Mouse (Mus musculus): ENCODE measurements around the gene Poldip2.
"Not testable (repeated sequence)": the region's sequence is repeated elsewhere in the genome, so short reads cannot be mapped to it uniquely, and the experiment has no call there.

The Poldip2 gene

GRCm38 (mm10) chr11:78502909-78503650 is 8.9 kb upstream of the Poldip2 start, which contains the start of gene Sebox:
Sebox (plus strand) TSS chr11:78503447.
- no peak for DNase-seq

DNA sequence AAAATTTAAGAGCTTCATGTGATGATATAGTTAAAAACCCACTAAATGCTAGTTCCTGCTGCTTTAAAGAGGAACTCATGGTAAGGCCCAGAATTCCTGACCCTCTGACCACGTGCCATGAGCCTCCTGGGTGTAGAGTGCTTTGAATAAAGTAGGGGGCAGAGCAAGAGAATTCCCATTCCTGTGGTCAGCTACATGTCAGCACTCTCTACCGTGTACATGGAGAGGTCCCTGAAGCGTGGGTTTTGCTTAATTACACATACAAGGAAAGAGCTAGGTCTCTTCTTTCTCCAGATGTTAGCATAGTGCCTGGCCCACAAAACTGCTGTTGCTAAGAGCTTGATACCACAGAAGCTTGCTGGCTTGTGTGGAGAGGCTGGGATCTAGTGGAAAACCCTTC is 6.6 kb upstream of the Poldip2 start:
- DNase-seq = no peak

DNA sequence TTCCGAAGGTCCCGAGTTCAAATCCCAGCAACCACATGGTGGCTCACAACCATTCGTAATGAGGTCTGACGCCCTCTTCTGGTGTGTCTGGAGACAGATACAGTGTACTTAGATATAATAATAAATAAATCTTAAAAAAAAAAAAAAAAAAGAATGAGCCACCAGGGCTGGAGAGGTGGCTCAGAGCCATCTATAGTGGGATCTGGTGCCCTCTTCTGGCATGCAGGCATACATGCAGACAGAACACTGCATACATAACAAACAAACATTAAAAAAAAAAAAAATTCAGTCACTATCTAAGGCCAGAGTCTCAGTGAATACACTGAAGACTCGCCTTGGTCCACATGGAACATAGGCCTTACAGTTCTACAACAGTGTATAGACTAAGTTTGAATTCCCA is 2.8 kb upstream of the Poldip2 start:
- no peak for DNase-seq

DNA sequence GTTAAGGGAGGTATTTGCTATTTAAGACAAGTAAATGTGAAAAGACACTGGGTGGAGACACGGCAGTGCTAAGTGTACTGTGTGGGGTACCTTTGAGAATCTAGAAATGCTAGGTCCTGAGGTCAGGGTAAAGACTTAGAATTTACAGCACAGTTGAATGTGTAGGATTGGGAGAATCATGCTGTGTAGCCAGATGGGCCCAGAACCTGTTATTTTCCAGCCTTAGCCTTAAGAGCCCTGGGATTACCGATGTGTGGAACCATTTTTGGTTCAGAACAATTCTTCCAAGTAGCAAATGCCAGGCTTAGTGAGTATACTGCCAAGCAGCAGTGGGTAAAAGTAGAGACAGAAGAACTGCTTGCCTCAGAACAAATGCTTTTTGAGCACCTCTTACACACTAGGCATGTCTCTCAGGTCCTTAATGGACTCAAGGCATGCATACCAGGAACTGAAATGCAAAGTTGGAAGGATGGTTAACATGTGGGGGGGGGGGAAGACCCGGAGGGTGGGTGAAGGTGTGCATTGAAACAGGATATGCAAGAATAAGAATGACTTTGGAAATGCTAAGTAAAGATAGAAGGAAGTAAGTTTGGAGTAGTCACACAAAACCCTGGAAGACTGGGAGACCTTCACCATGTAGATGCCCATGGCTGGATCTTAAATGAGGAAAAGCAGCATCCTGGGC is 1.3 kb downstream of the Poldip2 start:
- DNase-seq = no peak

DNA sequence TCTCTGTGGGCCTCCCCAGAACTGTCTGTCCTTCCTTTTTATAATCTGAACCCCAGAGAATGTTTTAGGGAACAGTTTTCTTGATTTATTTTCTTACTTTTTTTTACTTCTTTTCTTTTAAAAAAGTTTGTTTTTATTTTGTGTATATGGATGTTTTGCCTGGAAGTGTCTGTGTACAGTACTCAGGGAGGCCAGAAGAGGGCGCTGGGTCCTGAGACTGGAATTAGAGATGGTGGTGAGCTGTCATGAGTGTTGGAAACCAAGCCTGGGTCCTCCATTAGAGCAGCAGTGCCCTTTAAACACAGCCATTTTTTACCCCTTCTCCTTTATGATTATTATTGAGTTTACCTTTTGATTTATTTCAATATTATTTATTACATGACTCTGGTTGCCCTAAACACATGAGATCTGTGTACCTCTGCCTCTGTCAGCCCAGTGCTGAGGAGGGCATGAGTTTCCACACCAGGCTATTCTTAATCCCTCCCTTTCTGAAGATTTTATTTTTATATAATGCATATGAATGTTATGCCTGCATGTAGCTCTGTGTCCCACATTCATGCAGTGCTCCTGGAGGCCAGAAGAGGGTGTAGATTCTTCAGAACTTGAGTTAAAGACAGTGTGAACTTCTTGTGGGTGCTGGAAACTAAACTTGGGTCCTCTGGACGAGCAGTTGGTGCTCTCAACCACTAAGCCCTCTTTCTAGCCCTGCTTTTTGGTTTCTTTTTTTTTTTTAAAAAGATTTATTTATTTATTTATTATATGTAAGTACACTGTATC is 3.7 kb downstream of the Poldip2 start:
- DNase-seq = no peak

- DNase-seq = no peak
Observed at GRCm38 (mm10) chr11:78518931-78519330, 6.9 kb downstream of the Poldip2 start.

DNA sequence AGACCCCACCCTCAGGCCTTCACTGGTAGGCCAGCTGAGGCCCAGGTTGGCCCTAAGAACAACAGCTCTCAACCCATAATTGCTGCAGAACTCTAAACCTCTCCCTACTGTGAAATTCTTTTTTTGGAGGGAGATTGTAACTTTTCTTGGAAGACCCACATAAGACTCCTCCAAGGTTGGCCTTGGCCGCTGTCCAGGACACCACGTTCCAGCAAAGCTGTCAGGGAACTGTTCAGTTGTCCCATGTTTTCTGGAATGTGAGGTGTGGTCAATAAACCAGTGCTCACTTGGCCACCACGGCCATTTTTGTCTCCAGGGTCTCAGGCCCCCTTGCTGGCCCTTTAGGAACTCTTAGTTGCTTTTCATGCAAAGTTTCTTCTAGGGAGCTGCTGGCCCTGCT is 9.9 kb downstream of the Poldip2 start:
- DNase-seq = no peak

DNA sequence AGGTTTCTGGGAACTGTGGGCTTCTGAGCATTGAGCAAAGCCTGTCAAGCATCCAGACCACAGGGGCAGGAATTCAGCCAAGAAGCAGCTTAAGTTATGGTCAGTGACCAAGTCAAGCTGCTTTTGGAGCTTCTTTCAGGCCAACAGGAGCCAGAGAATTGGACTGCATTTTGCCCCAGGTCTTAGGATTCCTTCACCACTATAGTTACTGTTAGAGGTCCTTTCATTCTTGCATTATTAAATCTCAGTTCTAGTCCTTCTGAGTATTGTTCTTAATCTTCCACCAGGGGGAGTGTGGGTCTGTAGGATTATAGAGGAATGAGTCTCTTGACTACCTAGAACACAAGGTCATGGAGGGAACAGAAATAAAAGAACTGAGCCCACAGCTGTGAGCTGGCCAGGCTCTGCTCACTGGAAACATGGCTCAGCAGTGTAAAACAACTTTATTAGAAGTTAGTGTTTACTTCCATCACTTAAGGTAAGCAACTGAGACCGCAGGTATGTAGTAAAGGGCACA is 10.5 kb downstream of the Poldip2 start:
- no peak for DNase-seq

GRCm38 (mm10) chr11:78523241-78523955 is 11.4 kb downstream of the Poldip2 start:
- no peak for DNase-seq

GRCm38 (mm10) chr11:78524838-78525237 is 12.8 kb downstream of the Poldip2 start:
- no peak for DNase-seq

GRCm38 (mm10) chr11:78528714-78529113 is 16.7 kb downstream of the Poldip2 start:
- DNase-seq = no peak

GRCm38 (mm10) chr11:78530001-78530400 is 18.0 kb downstream of the Poldip2 start:
- DNase-seq = no peak

GRCm38 (mm10) chr11:78531046-78531445 is 19.1 kb downstream of the Poldip2 start:
- DNase-seq = no peak

- DNase-seq = not testable (repeated sequence)
Observed at GRCm38 (mm10) chr11:78531515-78531914, 19.5 kb downstream of the Poldip2 start.

GRCm38 (mm10) chr11:78534516-78534915 is 22.5 kb downstream of the Poldip2 start:
- DNase-seq = no peak

GRCm38 (mm10) chr11:78535376-78536079 is 23.5 kb downstream of the Poldip2 start:
- no peak for DNase-seq

GRCm38 (mm10) chr11:78536080-78536689 is 24.2 kb downstream of the Poldip2 start, which contains the start of the genes Tnfaip1 and Ift20:
Tnfaip1 (minus strand) TSS chr11:78536332.
Ift20 (plus strand) TSS chr11:78536361.
- DNase-seq = peak; percentile 93 to 95

DNA sequence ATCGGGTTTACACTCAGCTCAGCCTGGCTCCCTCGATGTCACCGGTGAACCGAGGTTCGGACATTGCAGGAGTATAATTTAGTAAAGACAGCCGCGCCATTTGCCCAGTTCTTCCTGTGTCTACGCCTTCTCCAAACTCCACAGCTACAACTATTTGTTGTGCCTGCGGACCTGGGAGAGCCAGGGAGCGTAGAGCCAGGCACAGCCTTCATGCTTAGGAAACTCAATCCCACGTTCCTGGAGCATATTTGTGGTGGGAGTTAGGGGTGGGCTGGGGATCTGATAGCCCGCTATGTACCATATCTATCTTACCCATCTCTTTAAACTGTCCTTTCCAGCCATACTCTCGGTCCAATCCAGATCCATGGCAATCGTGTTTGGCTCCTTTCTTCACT is 24.7 kb downstream of the Poldip2 start:
- no peak for DNase-seq

- no peak for DNase-seq
Observed at GRCm38 (mm10) chr11:78540358-78540757, 28.4 kb downstream of the Poldip2 start.

DNA sequence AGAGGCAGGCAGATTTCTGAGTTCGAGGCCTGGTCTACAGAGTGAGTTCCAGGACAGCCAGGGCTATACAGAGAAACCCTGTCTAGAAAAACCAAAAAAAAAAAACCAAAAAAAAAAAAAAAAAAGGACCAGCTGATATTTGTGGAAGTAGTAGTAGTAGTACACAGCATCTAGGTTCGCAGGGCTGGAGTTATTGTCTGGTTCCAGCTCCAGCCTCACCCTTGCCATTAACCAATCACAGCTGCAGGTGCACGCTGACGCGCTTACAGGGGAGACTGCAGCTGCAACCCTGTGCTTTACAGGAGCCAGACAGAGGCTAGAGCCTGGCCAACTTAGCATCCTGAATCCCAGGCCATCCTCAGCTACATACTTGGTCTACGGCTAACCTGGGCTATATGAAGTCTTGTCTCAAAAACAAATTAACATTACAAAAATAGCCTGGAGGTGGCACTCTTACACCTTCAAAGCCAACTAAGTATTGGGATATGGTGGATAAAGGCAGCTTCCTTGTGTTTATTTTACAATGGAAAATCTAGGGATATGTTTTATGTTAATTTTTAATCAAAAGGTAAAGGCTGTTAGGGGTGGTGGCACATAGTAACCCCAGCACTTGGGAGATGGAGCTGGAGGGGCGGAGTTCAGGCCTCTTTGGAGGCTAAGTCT is 32.6 kb downstream of the Poldip2 start:
- DNase-seq = no peak

DNA sequence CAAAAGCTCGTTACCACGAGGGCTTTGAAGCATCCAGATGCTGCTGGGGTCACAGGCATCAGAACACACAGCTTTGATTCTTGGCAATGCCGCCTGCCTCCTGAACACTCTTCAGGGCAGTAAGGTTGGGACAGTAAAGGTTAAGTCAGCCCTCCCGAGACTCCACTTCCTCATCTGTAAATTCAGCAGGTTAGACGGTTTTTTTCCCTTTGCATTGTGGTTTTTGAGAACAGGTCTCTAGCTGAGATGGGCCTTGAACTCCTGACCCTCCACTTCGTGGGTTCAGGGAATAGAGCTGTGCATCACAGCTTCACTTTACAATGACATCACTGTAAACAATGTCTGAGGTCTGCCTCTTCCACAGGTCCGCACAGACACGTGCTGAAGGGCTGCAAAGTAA is 33.2 kb downstream of the Poldip2 start:
- no peak for DNase-seq

Data from spleen, adult 18-20 months (tissue).